Mouse (Mus musculus) CH12.LX (cell line): ENCODE measurements around the gene Ppp1r11.

Source experiments
- CTCF ChIP-seq, 2 experiments: IDR thresholded peaks in 1 of 2; conservative IDR thresholded peaks in 1 of 2; 2 replicates each; pipeline ENCODE4 v1.5.1; 2011 to 2012; ENCODE audit warnings: low read depth in 2 of 2, low read length in 2 of 2, improper control_type of control experiment in 1 of 2, inconsistent platforms in 1 of 2, mild to moderate bottlenecking in 1 of 2, moderate library complexity in 1 of 2
- SIN3A ChIP-seq: IDR thresholded peaks from 2 replicates; pipeline ENCODE4 v1.6.1; 2012; ENCODE audit warnings: low read length, improper control_type of control experiment, inconsistent platforms
- ZC3H11A ChIP-seq: IDR thresholded peaks from 2 replicates; pipeline ENCODE4 v1.6.1; 2012; ENCODE audit warnings: low read depth, mild to moderate bottlenecking, inconsistent platforms, low read length, improper control_type of control experiment

DNA sequence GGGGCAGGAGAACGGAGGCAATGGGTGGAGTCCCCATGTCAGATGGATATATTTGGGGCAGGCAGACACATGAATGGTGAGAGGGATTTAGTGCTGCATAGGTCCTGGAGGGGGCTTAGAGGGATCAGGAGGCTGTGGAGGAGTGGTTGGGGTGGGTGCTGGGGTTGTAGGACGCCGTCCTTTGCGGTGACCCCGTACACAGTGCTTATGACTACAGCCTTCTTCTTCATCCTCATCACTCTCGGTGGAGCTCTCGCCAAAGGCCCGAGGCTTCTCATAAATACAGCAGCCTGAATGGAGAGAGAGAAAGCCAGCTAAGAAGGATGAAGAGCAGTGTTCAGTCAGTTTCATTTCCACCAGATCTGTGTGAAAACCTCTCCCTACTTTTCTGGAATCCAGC lies 2.3 kb downstream of the Ppp1r11 start:
- TF ChIP-seq CTCF (conservative IDR thresholded peaks at IDR 0.05 in 1 of 2, IDR thresholded peaks at IDR 0.05 in 1 of 2; ENCODE audit: low read depth in 2 of 2, low read length in 2 of 2) = no peak
- no peak for TF ChIP-seq SIN3A
- no peak for TF ChIP-seq ZC3H11A
